Mouse (Mus musculus) heart, embryonic 10.5 days (tissue): Measurements from ENCODE around the gene Ly75. TPM values are rescaled to one million over a fixed set of nuclear protein-coding genes. Genes with fewer than 3 reads are reported as not detected.

Source experiments
- DNase-seq: peaks from one replicate; pipeline ENCODE4 v3.0.0-alpha.2; 2017; ENCODE audit warnings: low spot score
- H3K27ac ChIP-seq: fragments of 300-500 bp; sonication (generic); 2 replicates; pipeline ENCODE4 v1.5.1; 2016; ENCODE audit warnings: mild to moderate bottlenecking
- H3K27me3 ChIP-seq: fragments of 300-500 bp; sonication (generic); 2 replicates; pipeline ENCODE4 v1.6.1; 2016; ENCODE audit warnings: mild to moderate bottlenecking; ENCODE audit not compliant: poor library complexity, insufficient read depth, severe bottlenecking
- H3K36me3 ChIP-seq: fragments of 300-500 bp; sonication (generic); 2 replicates; pipeline ENCODE4 v1.6.1; 2016; ENCODE audit warnings: mild to moderate bottlenecking, moderate library complexity
- H3K4me1 ChIP-seq: fragments of 300-500 bp; sonication (generic); 2 replicates; pipeline ENCODE4 v1.6.1; 2016; ENCODE audit warnings: mild to moderate bottlenecking
- H3K4me3 ChIP-seq: fragments of 300-500 bp; sonication (generic); 2 replicates; pipeline ENCODE4 v1.5.1; 2016; ENCODE audit warnings: mild to moderate bottlenecking, moderate library complexity
- H3K9me3 ChIP-seq: fragments of 300-500 bp; sonication (generic); 2 replicates; pipeline ENCODE4 v1.6.1; 2016; ENCODE audit warnings: mild to moderate bottlenecking, moderate library complexity
- WGBS: fragments of 180-500 bp; shearing (Covaris S2); methylation state at CpG from one replicate; pipeline ENCODE4 v1.1.7; 2016; 5-methylcytosine and 5-hydroxymethylcytosine counted together
- polyA plus RNA-seq: library from polyadenylated mRNA; unstranded; fragments of >200 nt; fragmentation: Nextera tagmentation; extraction: Ambion mirVana; gene quantifications from 2 replicates; pipeline ENCODE4 v1.2.1, GENCODE M21; 2016

The Ly75 gene
- polyA plus RNA-seq, 1 experiment from 2014 or later, result 6.6 TPM

- no peak overlapping the region for H3K4me3 ChIP-seq
- H3K9me3 ChIP-seq, result no peaks in the 10 kb centered on the region
- peaks cover 15% of the 10 kb centered on the region for H3K4me1 ChIP-seq
- no peak overlapping the region for H3K27ac ChIP-seq
- no peaks in the 10 kb centered on the region; the same call in 1 of the 2 replicates for H3K27me3 ChIP-seq
- no peaks in the 10 kb centered on the region for H3K36me3 ChIP-seq
- DNase-seq, result no peak
- WGBS, result 88% methylated on average over 8 of the region's 8 CpGs
Observed at GRCm38 (mm10) chr2:60285107-60285617, 97.9 kb downstream of the Ly75 start.

GRCm38 (mm10) chr2:60284467-60284821 lies 98.7 kb downstream of the Ly75 start, which contains the start of gene Cd302:
Cd302 (minus strand) TSS chr2:60284488.
- 47% methylated on average over 4 of the region's 4 CpGs for WGBS

GRCm38 (mm10) chr2:60283751-60284466 lies 99.2 kb downstream of the Ly75 start:
- H3K9me3 ChIP-seq, result no peaks in the 10 kb centered on the region
- no peaks in the 10 kb centered on the region; the same call in 1 of the 2 replicates for H3K27me3 ChIP-seq
- peak overlapping the region; percentile 87 for H3K27ac ChIP-seq
- peak overlapping the region; percentile 71 for H3K4me3 ChIP-seq
- peak; percentile 76 for DNase-seq
- H3K36me3 ChIP-seq, result no peaks in the 10 kb centered on the region
- peaks cover 15% of the 10 kb centered on the region for H3K4me1 ChIP-seq
- 1% methylated on average over 42 of the region's 42 CpGs for WGBS

More at GRCm38 (mm10) chr2:60284467-60284821, 98.7 kb downstream of the Ly75 start, which contains the start of gene Cd302:
- Histone ChIP-seq H3K36me3 (no peaks in the 10 kb centered on the region), H3K27ac (peak within 1 kb of the TSS; percentile 87), H3K27me3 (no peaks in the 10 kb centered on the region; the same call in 1 of the 2 replicates), H3K4me3 (peak within 1 kb of the TSS; percentile 71), H3K9me3 (no peaks in the 10 kb centered on the region), H3K4me1 (peaks cover 15% of the 10 kb centered on the region)
- DNase-seq, result no peak

GRCm38 (mm10) chr2:60283208-60283750 lies 99.8 kb downstream of the Ly75 start:
- peak overlapping the region; percentile 87 for H3K27ac ChIP-seq
- 11% methylated on average over 9 of the region's 9 CpGs for WGBS
- H3K9me3 ChIP-seq, result no peaks in the 10 kb centered on the region
- H3K36me3 ChIP-seq, result no peaks in the 10 kb centered on the region; the same call in 1 of the 2 replicates
- no peaks in the 10 kb centered on the region; the same call in 1 of the 2 replicates for H3K27me3 ChIP-seq
- peaks cover 15% of the 10 kb centered on the region for H3K4me1 ChIP-seq
- no peak for DNase-seq
- H3K4me3 ChIP-seq, result peak overlapping the region; percentile 71

- WGBS, result 67% methylated on average over 4 of the region's 4 CpGs
- Histone ChIP-seq H3K36me3 (peaks cover 2% of the 10 kb centered on the region; the same call in 1 of the 2 replicates), H3K4me3 (no peak overlapping the region), H3K27ac (no peak overlapping the region), H3K4me1 (peaks cover 15% of the 10 kb centered on the region), H3K27me3 (no peaks in the 10 kb centered on the region; the same call in 1 of the 2 replicates), H3K9me3 (no peaks in the 10 kb centered on the region)
- no peak for DNase-seq
Observed at GRCm38 (mm10) chr2:60282625-60283024, 100.5 kb downstream of the Ly75 start.

- peaks cover 7% of the 10 kb centered on the region for H3K36me3 ChIP-seq
- no peaks in the 10 kb centered on the region for H3K27me3 ChIP-seq
- H3K4me3 ChIP-seq, result no peak overlapping the region
- no peaks in the 10 kb centered on the region for H3K9me3 ChIP-seq
- no peak for DNase-seq
- no peak overlapping the region for H3K27ac ChIP-seq
- peaks cover 10% of the 10 kb centered on the region for H3K4me1 ChIP-seq
- WGBS, result 89% methylated on average over 4 of the region's 4 CpGs
Observed at GRCm38 (mm10) chr2:60278627-60279026, 104.5 kb downstream of the Ly75 start.

- H3K36me3 ChIP-seq, result peaks cover 20% of the 10 kb centered on the region; the same call in 1 of the 2 replicates
- H3K27me3 ChIP-seq, result no peaks in the 10 kb centered on the region
- H3K4me1 ChIP-seq, result peaks cover 17% of the 10 kb centered on the region; the same call in 1 of the 2 replicates
- 91% methylated on average over 14 of the region's 14 CpGs for WGBS
- no peak overlapping the region for H3K4me3 ChIP-seq
- no peak for DNase-seq
- H3K27ac ChIP-seq, result no peak overlapping the region
- peaks cover 3% of the 10 kb centered on the region; the same call in 1 of the 2 replicates for H3K9me3 ChIP-seq
Observed at GRCm38 (mm10) chr2:60269856-60270479, 113.1 kb downstream of the Ly75 start.

GRCm38 (mm10) chr2:60267567-60267966 lies 115.5 kb downstream of the Ly75 start:
- WGBS, result 43% methylated on average over 1 of the region's 1 CpGs

GRCm38 (mm10) chr2:60260621-60261350 lies 122.3 kb downstream of the Ly75 start:
- 87% methylated on average over 5 of the region's 5 CpGs for WGBS
- no peak overlapping the region for H3K27ac ChIP-seq
- no peak for DNase-seq
- H3K9me3 ChIP-seq, result no peaks in the 10 kb centered on the region
- H3K4me3 ChIP-seq, result no peak overlapping the region
- H3K4me1 ChIP-seq, result no peaks in the 10 kb centered on the region
- peaks cover 9% of the 10 kb centered on the region; the same call in 1 of the 2 replicates for H3K36me3 ChIP-seq
- H3K27me3 ChIP-seq, result no peaks in the 10 kb centered on the region

More at GRCm38 (mm10) chr2:60267567-60267966, 115.5 kb downstream of the Ly75 start:
- Histone ChIP-seq H3K4me3 (no peak overlapping the region), H3K9me3 (peaks cover 3% of the 10 kb centered on the region; the same call in 1 of the 2 replicates), H3K27me3 (no peaks in the 10 kb centered on the region), H3K27ac (peak overlapping the region; percentile 45; the same call in 1 of the 2 replicates), H3K36me3 (peaks cover 16% of the 10 kb centered on the region; the same call in 1 of the 2 replicates), H3K4me1 (peaks cover 17% of the 10 kb centered on the region; the same call in 1 of the 2 replicates)
- no peak for DNase-seq

- WGBS, result 96% methylated on average over 5 of the region's 5 CpGs
- Histone ChIP-seq H3K36me3 (peaks cover 18% of the 10 kb centered on the region), H3K4me3 (no peak overlapping the region), H3K4me1 (no peaks in the 10 kb centered on the region), H3K27me3 (no peaks in the 10 kb centered on the region), H3K27ac (no peak overlapping the region), H3K9me3 (no peaks in the 10 kb centered on the region)
- no peak for DNase-seq
Observed at GRCm38 (mm10) chr2:60259186-60259585, 123.9 kb downstream of the Ly75 start.

- H3K27ac ChIP-seq, result no peak overlapping the region
- no peak for DNase-seq
- H3K9me3 ChIP-seq, result no peaks in the 10 kb centered on the region
- no peak overlapping the region for H3K4me3 ChIP-seq
- no peaks in the 10 kb centered on the region for H3K4me1 ChIP-seq
- WGBS, result 71% methylated on average over 2 of the region's 2 CpGs
- no peaks in the 10 kb centered on the region for H3K27me3 ChIP-seq
- peaks cover 23% of the 10 kb centered on the region for H3K36me3 ChIP-seq
Observed at GRCm38 (mm10) chr2:60256751-60257150, 126.4 kb downstream of the Ly75 start.

- Histone ChIP-seq H3K4me1 (no peaks in the 10 kb centered on the region), H3K27me3 (no peaks in the 10 kb centered on the region), H3K27ac (no peak overlapping the region), H3K9me3 (no peaks in the 10 kb centered on the region), H3K4me3 (no peak overlapping the region), H3K36me3 (peaks cover 41% of the 10 kb centered on the region)
- no peak for DNase-seq
Observed at GRCm38 (mm10) chr2:60253506-60253905, 129.6 kb downstream of the Ly75 start.
